Mouse (Mus musculus) limb, embryonic 12.5 days (tissue): Measurements from ENCODE around the gene Lmcd1. TPM values are rescaled to one million over a fixed set of nuclear protein-coding genes. Genes with fewer than 3 reads are reported as not detected.

Experiments
- ATAC-seq: fragments of 200-750 bp; cut with Nextera tagmentation; 2 replicates; pipeline ENCODE4 v1.8.0; 2017; ENCODE audit warnings: low read depth, moderate TSS enrichment; ENCODE audit not compliant: insufficient number of reproducible peaks, insufficient read depth, low FRiP score, low TSS enrichment
- H3K27ac ChIP-seq: fragments of 300-500 bp; sonication (generic); 2 replicates; pipeline ENCODE4 v1.5.1; 2016; ENCODE audit warnings: mild to moderate bottlenecking, moderate library complexity
- H3K27me3 ChIP-seq: fragments of 300-500 bp; sonication (generic); 2 replicates; pipeline ENCODE4 v1.6.1; 2016; ENCODE audit warnings: mild to moderate bottlenecking, moderate library complexity
- H3K36me3 ChIP-seq: fragments of 300-500 bp; sonication (generic); 2 replicates; pipeline ENCODE4 v1.6.1; 2016; ENCODE audit warnings: mild to moderate bottlenecking, moderate library complexity
- H3K4me1 ChIP-seq: fragments of 300-500 bp; sonication (generic); replicated peaks from 2 replicates; pipeline ENCODE4 v1.6.1; 2016
- H3K4me2 ChIP-seq: fragments of 300-500 bp; sonication (generic); 2 replicates; pipeline ENCODE4 v1.6.1; 2016; ENCODE audit warnings: mild to moderate bottlenecking, moderate library complexity
- H3K4me3 ChIP-seq: fragments of 300-500 bp; sonication (generic); replicated peaks from 2 replicates; pipeline ENCODE4 v1.5.1; 2016; ENCODE audit warnings: mild to moderate bottlenecking
- H3K9ac ChIP-seq: fragments of 300-500 bp; sonication (generic); replicated peaks from 2 replicates; pipeline ENCODE4 v1.6.1; 2016; ENCODE audit warnings: mild to moderate bottlenecking, moderate library complexity
- H3K9me3 ChIP-seq: fragments of 300-500 bp; sonication (generic); 2 replicates; pipeline ENCODE4 v1.6.1; 2016; ENCODE audit warnings: mild to moderate bottlenecking, moderate library complexity
- WGBS: fragments of 180-500 bp; shearing (Covaris S2); methylation state at CpG from one replicate; pipeline ENCODE4 v1.1.7; 2016; 5-methylcytosine and 5-hydroxymethylcytosine counted together
- polyA plus RNA-seq: library from polyadenylated mRNA; unstranded; fragments of >200 nt; fragmentation: Nextera tagmentation; extraction: Ambion mirVana; gene quantifications from 2 replicates; pipeline ENCODE4 v1.2.1, GENCODE M21; 2016

Lmcd1 gene
- polyA plus RNA-seq, 1 experiment from 2014 or later, result 10.0 TPM

- Histone ChIP-seq H3K9ac (no peak overlapping the region), H3K27me3 (no peaks in the 10 kb centered on the region), H3K4me3 (no peak overlapping the region), H3K4me2 (no peak overlapping the region), H3K4me1 (peaks cover 1% of the 10 kb centered on the region; the same call in 1 of the 2 replicates), H3K27ac (no peak overlapping the region), H3K36me3 (no peaks in the 10 kb centered on the region), H3K9me3 (no peaks in the 10 kb centered on the region)
- WGBS, result 87% methylated on average over 3 of the region's 3 CpGs
- no peak for ATAC-seq
Measured at GRCm38 (mm10) chr6:112288271-112288670, 14.7 kb downstream of the Lmcd1 start.

GRCm38 (mm10) chr6:112291146-112291545 is 17.6 kb downstream of the Lmcd1 start:
- Histone ChIP-seq H3K9me3 (no peaks in the 10 kb centered on the region), H3K4me1 (peaks cover 5% of the 10 kb centered on the region; the same call in 1 of the 2 replicates), H3K36me3 (no peaks in the 10 kb centered on the region), H3K9ac (no peak overlapping the region), H3K27me3 (no peaks in the 10 kb centered on the region), H3K4me2 (no peak overlapping the region), H3K27ac (no peak overlapping the region), H3K4me3 (no peak overlapping the region)
- ATAC-seq, result no peak
- 80% methylated on average over 4 of the region's 4 CpGs for WGBS

GRCm38 (mm10) chr6:112293320-112293719 is 19.8 kb downstream of the Lmcd1 start:
- Histone ChIP-seq H3K9ac (no peak overlapping the region), H3K27ac (no peak overlapping the region), H3K27me3 (no peaks in the 10 kb centered on the region), H3K36me3 (no peaks in the 10 kb centered on the region), H3K4me1 (peaks cover 5% of the 10 kb centered on the region; the same call in 1 of the 2 replicates), H3K4me2 (no peak overlapping the region), H3K9me3 (no peaks in the 10 kb centered on the region), H3K4me3 (no peak overlapping the region)
- no peak for ATAC-seq
- 23% methylated on average over 5 of the region's 5 CpGs for WGBS

DNA sequence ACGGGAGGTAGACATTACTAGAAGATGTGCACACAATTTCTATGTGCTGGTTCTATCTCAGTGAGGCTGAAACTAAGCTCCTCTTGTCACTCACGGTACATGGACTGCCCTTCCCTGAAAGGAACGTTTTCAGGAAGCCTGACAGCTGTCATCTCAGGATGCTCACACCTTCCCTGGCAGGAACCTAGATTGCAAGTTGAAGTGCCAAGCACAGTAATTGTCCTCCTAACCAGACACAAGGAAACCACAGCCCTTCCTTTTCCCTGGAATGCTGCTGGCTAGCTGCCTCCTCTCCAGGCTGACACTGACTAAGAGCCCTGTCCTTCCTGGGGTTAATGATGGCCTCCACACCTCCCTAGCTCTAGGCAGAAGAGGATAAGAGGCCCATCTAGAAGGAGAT is 21.7 kb downstream of the Lmcd1 start:
- WGBS, result 66% methylated on average over 3 of the region's 3 CpGs
- H3K27ac ChIP-seq, result no peak overlapping the region
- no peak for ATAC-seq
- no peak overlapping the region for H3K9ac ChIP-seq
- no peak overlapping the region for H3K4me2 ChIP-seq
- H3K9me3 ChIP-seq, result no peaks in the 10 kb centered on the region
- H3K4me3 ChIP-seq, result no peak overlapping the region
- no peaks in the 10 kb centered on the region for H3K27me3 ChIP-seq
- peaks cover 5% of the 10 kb centered on the region; the same call in 1 of the 2 replicates for H3K4me1 ChIP-seq
- no peaks in the 10 kb centered on the region for H3K36me3 ChIP-seq

GRCm38 (mm10) chr6:112300146-112300545 is 26.6 kb downstream of the Lmcd1 start:
- H3K4me3 ChIP-seq, result no peak overlapping the region
- H3K9ac ChIP-seq, result no peak overlapping the region
- H3K9me3 ChIP-seq, result no peaks in the 10 kb centered on the region
- no peaks in the 10 kb centered on the region for H3K36me3 ChIP-seq
- 79% methylated on average over 7 of the region's 7 CpGs for WGBS
- no peak overlapping the region for H3K4me2 ChIP-seq
- peaks cover 17% of the 10 kb centered on the region for H3K4me1 ChIP-seq
- ATAC-seq, result no peak
- H3K27me3 ChIP-seq, result no peaks in the 10 kb centered on the region
- H3K27ac ChIP-seq, result no peak overlapping the region

DNA sequence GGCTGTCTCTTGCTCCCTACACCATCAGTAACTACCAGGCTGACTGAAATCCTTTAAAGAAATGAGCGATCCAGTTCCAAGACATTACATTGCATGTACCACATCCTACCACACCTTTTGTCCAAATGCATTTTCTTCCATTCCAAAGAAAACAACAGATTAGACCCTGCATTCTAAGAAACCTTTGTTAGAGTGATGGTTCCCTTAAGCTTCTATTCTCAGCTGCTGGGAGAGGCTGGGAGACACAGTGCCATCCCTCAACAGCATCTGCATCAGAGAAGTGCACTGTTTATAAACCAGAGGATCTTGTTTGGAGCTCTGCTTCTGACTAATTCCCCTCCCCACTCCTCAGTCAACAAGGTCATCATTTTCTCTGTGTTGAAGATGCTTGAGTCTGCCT is 27.1 kb downstream of the Lmcd1 start:
- H3K4me2 ChIP-seq, result no peak overlapping the region
- WGBS, result 83% methylated on average over 1 of the region's 1 CpGs
- no peaks in the 10 kb centered on the region for H3K27me3 ChIP-seq
- no peaks in the 10 kb centered on the region for H3K36me3 ChIP-seq
- no peak overlapping the region for H3K27ac ChIP-seq
- ATAC-seq, result no peak
- H3K4me1 ChIP-seq, result peaks cover 18% of the 10 kb centered on the region
- H3K4me3 ChIP-seq, result no peak overlapping the region
- no peaks in the 10 kb centered on the region for H3K9me3 ChIP-seq
- H3K9ac ChIP-seq, result no peak overlapping the region

- Histone ChIP-seq H3K36me3 (no peaks in the 10 kb centered on the region), H3K27ac (peak overlapping the region; percentile 14; the same call in 1 of the 2 replicates), H3K9ac (no peak overlapping the region), H3K9me3 (no peaks in the 10 kb centered on the region), H3K4me3 (no peak overlapping the region), H3K4me1 (peaks cover 18% of the 10 kb centered on the region), H3K4me2 (no peak overlapping the region), H3K27me3 (no peaks in the 10 kb centered on the region)
- WGBS, result 19% methylated on average over 7 of the region's 7 CpGs
- ATAC-seq, result no peak; the same call in 1 of the 2 replicates
Measured at GRCm38 (mm10) chr6:112302248-112302647, 28.7 kb downstream of the Lmcd1 start.

DNA sequence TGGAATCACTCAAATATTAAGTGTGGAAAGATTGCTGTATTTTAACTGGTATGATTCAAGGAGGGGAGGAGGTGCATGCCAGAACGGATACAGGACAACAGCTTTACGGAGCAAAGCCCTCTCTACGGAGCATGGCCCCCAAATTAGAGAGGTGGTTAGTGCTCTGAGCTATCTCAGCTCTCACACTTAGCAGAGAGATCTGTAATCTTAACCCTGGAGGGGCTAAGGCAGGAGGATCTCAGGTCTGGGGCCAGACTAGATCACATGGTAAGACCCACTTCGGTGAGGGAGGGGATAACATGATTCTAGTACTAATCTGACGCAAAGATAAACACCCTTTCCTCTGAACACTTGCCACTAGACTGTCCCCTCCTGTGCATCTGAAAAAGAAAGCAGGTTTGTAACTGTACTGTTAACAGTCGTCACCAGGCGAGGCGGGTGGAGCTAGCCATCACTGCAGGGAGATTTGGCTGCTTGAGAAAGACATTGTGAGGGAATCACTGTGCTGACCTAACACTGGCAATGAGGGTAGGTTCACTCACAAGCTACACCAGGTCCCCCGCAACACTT is 29.3 kb downstream of the Lmcd1 start:
- Histone ChIP-seq H3K4me1 (peaks cover 18% of the 10 kb centered on the region), H3K36me3 (no peaks in the 10 kb centered on the region), H3K27me3 (no peaks in the 10 kb centered on the region), H3K4me2 (no peak overlapping the region), H3K9me3 (no peaks in the 10 kb centered on the region), H3K4me3 (no peak overlapping the region), H3K9ac (no peak overlapping the region), H3K27ac (no peak overlapping the region)
- WGBS, result 57% methylated on average over 9 of the region's 9 CpGs
- ATAC-seq, result no peak

DNA sequence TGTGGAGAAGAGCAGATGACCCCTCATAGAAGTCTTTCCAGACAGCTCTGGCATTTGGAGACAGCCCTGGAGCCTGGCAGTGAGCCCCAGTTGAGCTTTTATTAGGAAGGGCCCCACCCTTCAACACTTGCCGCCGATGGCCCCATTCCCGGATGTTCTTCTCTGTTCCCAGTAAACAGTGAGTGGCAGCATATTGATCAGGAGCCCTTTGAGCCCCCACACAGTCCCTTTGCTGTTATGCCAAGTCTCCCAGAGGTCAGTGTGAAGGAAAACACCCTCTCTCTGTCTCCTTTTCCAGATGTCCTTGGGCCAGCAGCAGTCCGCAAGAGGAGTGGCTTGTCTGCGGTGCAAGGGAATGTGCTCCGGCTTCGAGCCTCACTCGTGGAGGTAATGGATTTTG is 31.2 kb downstream of the Lmcd1 start:
- no peak overlapping the region for H3K4me3 ChIP-seq
- no peaks in the 10 kb centered on the region for H3K36me3 ChIP-seq
- peaks cover 24% of the 10 kb centered on the region for H3K4me1 ChIP-seq
- no peak overlapping the region for H3K9ac ChIP-seq
- no peaks in the 10 kb centered on the region for H3K27me3 ChIP-seq
- no peak for ATAC-seq
- no peak overlapping the region for H3K4me2 ChIP-seq
- no peak overlapping the region for H3K27ac ChIP-seq
- H3K9me3 ChIP-seq, result no peaks in the 10 kb centered on the region
- 28% methylated on average over 8 of the region's 8 CpGs for WGBS

DNA sequence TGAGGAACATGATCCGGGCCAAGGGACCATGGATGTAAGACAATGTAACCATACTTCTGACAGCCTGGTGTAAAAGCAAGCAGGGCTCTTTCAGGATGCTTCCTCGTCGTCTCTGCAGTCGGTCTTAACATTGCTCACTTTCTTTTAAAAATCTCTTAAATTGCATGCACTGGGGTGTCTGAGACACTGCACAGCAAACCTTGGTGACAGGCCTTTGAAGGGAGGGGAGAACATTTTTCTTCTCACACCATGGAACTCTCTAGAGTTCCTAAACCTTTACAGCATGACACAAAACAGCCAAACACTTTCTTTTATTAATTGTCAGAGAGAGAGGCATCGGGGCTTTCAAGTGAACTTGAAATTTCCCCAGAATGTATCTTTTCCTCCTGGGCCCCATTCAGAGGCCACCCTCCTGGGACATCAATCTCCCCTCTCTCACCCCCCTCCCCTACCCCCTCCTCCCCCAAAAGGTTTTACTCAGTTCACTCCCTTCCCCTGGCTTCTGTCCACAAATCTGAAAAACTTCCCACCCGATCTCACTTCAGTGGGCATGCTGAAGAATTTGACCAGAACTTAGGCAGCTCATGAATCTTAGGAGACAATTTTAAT is 35.9 kb downstream of the Lmcd1 start:
- 35% methylated on average over 6 of the region's 6 CpGs for WGBS
- Histone ChIP-seq H3K27ac (no peak overlapping the region), H3K36me3 (no peaks in the 10 kb centered on the region)

DNA sequence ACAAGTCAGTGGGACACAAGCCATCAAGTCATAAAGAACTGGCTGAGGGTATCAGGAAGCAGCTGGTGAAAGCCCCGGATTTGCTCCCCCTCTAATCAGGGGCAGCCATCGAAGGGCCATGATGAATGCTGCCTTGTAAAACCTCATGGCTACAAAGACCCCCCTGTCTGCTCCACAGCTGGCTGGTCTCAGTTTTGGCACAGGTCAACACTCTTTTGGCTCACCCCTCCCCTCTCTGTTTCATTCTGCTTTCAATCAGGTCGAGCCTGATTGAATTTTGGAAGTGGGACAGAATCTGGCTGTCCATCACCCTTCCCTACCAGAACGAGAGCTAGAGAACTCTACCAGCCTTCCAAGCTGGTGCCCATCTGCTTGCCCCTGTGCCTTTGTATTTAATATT is 37.8 kb downstream of the Lmcd1 start:
- no peak overlapping the region for H3K4me3 ChIP-seq
- H3K36me3 ChIP-seq, result 0 out of 2 replicates have a peak, but pooled peaks cover 3% of the 10 kb centered on the region
- no peak overlapping the region for H3K4me2 ChIP-seq
- no peaks in the 10 kb centered on the region for H3K9me3 ChIP-seq
- 0 out of 2 replicates have a peak, but pooled peaks have one; percentile 24 for ATAC-seq
- H3K9ac ChIP-seq, result no peak overlapping the region
- H3K27me3 ChIP-seq, result no peaks in the 10 kb centered on the region
- 14% methylated on average over 4 of the region's 4 CpGs for WGBS
- H3K4me1 ChIP-seq, result peaks cover 17% of the 10 kb centered on the region
- no peak overlapping the region for H3K27ac ChIP-seq

More for the DNA sequence above, 35.9 kb downstream of the Lmcd1 start:
- Histone ChIP-seq H3K4me1 (peaks cover 25% of the 10 kb centered on the region), H3K4me3 (no peak overlapping the region), H3K9ac (no peak overlapping the region), H3K9me3 (no peaks in the 10 kb centered on the region), H3K27me3 (no peaks in the 10 kb centered on the region), H3K4me2 (no peak overlapping the region)
- ATAC-seq, result no peak

GRCm38 (mm10) chr6:112319449-112319848 is 45.9 kb downstream of the Lmcd1 start:
- no peak for ATAC-seq
- no peak overlapping the region for H3K4me2 ChIP-seq
- H3K36me3 ChIP-seq, result 0 out of 2 replicates have a peak, but pooled peaks cover 3% of the 10 kb centered on the region
- H3K27ac ChIP-seq, result no peak overlapping the region
- H3K4me3 ChIP-seq, result no peak overlapping the region
- no peaks in the 10 kb centered on the region for H3K9me3 ChIP-seq
- H3K9ac ChIP-seq, result no peak overlapping the region
- no peaks in the 10 kb centered on the region for H3K4me1 ChIP-seq
- 89% methylated on average over 4 of the region's 4 CpGs for WGBS
- no peaks in the 10 kb centered on the region for H3K27me3 ChIP-seq
